Mouse (Mus musculus): ENCODE results near the gene Bicd2. TPM values are rescaled to one million over a fixed set of nuclear protein-coding genes. Genes with fewer than 3 reads are reported as not detected.
A peak's percentile ranks its signal among the peaks of the same experiment; 100 is the strongest.

Gene Bicd2
- total and polyA plus RNA-seq, 3 experiments = 11.6 to 19.9 (median 19.5) TPM

GRCm38 (mm10) chr13:49421606-49421917 lies 80.2 kb downstream of the Bicd2 start:
- DNase-seq (ENCODE audit: low spot score) = peak; percentile 40
- Histone ChIP-seq H3K27me3 (ENCODE audit: insufficient read depth, low read length) (no peaks in the 10 kb centered on the region; the same call in none of the 2 replicates), H3K36me3 (replicated peaks) (peaks cover 33% of the 10 kb centered on the region), H3K4me1 (ENCODE audit: insufficient read depth, low read depth, low read length) (peaks cover 34% of the 10 kb centered on the region), H3K9me3 (replicated peaks) (no peaks in the 10 kb centered on the region), H3K4me3 (ENCODE audit: low read depth, low read length) (peak overlapping the region; percentile 97)
- ATAC-seq (ENCODE audit: extremely low read depth, insufficient number of reproducible peaks, low FRiP score, poor library complexity, severe bottlenecking) = peak; percentile 11; the same call in 1 of the 2 replicates
- no peak for TF ChIP-seq GATA2 (IDR thresholded peaks at IDR 0.05; ENCODE audit: borderline replicate concordance, low read depth, low read length)
- TF ChIP-seq GATA1 (IDR thresholded peaks at IDR 0.05; ENCODE audit: borderline replicate concordance, low read length) = no peak
- no peak for TF ChIP-seq CTCF (IDR thresholded peaks at IDR 0.05; ENCODE audit: low read depth, low read length)

GRCm38 (mm10) chr13:49421959-49422358 lies 80.6 kb downstream of the Bicd2 start:
- peaks cover 37% of the 10 kb centered on the region for H3K36me3 ChIP-seq (replicated peaks)
- DNase-seq (ENCODE audit: low spot score) (no peak), ATAC-seq (ENCODE audit: extremely low read depth, insufficient number of reproducible peaks, low FRiP score, poor library complexity, severe bottlenecking) (no peak)
- peak overlapping the region; percentile 97 for H3K4me3 ChIP-seq (ENCODE audit: low read depth, low read length)
- H3K9me3 ChIP-seq (replicated peaks) = no peaks in the 10 kb centered on the region
- TF ChIP-seq POLR2AphosphoS5 (IDR thresholded peaks at IDR 0.05; ENCODE audit: insufficient replicate concordance, low read depth, low read length) (no peak), GATA1 (IDR thresholded peaks at IDR 0.05; ENCODE audit: borderline replicate concordance, low read length) (no peak), CTCF (IDR thresholded peaks at IDR 0.05; ENCODE audit: low read depth, low read length) (no peak), GATA2 (IDR thresholded peaks at IDR 0.05; ENCODE audit: borderline replicate concordance, low read depth, low read length) (no peak), TAL1 (conservative IDR thresholded peaks at IDR 0.05; ENCODE audit: low read depth, low read length) (no peak)
- no peaks in the 10 kb centered on the region; the same call in 1 of the 2 replicates for H3K27me3 ChIP-seq (ENCODE audit: insufficient read depth, low read length)
- peaks cover 35% of the 10 kb centered on the region for H3K4me1 ChIP-seq (ENCODE audit: insufficient read depth, low read depth, low read length)

GRCm38 (mm10) chr13:49426736-49427135 lies 85.4 kb downstream of the Bicd2 start:
- no peak for TF ChIP-seq TAL1 (conservative IDR thresholded peaks at IDR 0.05; ENCODE audit: low read depth, low read length)
- TF ChIP-seq GATA2 (IDR thresholded peaks at IDR 0.05; ENCODE audit: borderline replicate concordance, low read depth, low read length) = no peak
- TF ChIP-seq CTCF (IDR thresholded peaks at IDR 0.05; ENCODE audit: low read depth, low read length) = no peak
- TF ChIP-seq GATA1 (IDR thresholded peaks at IDR 0.05; ENCODE audit: borderline replicate concordance, low read length) = no peak
- TF ChIP-seq POLR2AphosphoS5 (IDR thresholded peaks at IDR 0.05; ENCODE audit: insufficient replicate concordance, low read depth, low read length) = no peak
- no peaks in the 10 kb centered on the region for H3K27me3 ChIP-seq (ENCODE audit: insufficient read depth, low read length)
- H3K36me3 ChIP-seq (replicated peaks) = peaks cover 77% of the 10 kb centered on the region
- DNase-seq (ENCODE audit: low spot score) (no peak), ATAC-seq (ENCODE audit: extremely low read depth, insufficient number of reproducible peaks, low FRiP score, poor library complexity, severe bottlenecking) (no peak)
- H3K4me3 ChIP-seq (ENCODE audit: low read depth, low read length) = no peak overlapping the region
- H3K4me1 ChIP-seq (ENCODE audit: insufficient read depth, low read depth, low read length) = peaks cover 40% of the 10 kb centered on the region
- no peaks in the 10 kb centered on the region for H3K9me3 ChIP-seq (replicated peaks)

- H3K4me3 ChIP-seq (ENCODE audit: low read depth, low read length) = no peak overlapping the region
- no peak for ATAC-seq (ENCODE audit: extremely low read depth, insufficient number of reproducible peaks, low FRiP score, poor library complexity, severe bottlenecking)
- no peak for TF ChIP-seq GATA2 (IDR thresholded peaks at IDR 0.05; ENCODE audit: borderline replicate concordance, low read depth, low read length)
- TF ChIP-seq GATA1 (IDR thresholded peaks at IDR 0.05; ENCODE audit: borderline replicate concordance, low read length) = no peak
- TF ChIP-seq CTCF (IDR thresholded peaks at IDR 0.05; ENCODE audit: low read depth, low read length) = no peak
- TF ChIP-seq POLR2AphosphoS5 (IDR thresholded peaks at IDR 0.05; ENCODE audit: insufficient replicate concordance, low read depth, low read length) = no peak
- no peak for TF ChIP-seq TAL1 (conservative IDR thresholded peaks at IDR 0.05; ENCODE audit: low read depth, low read length)
- no peaks in the 10 kb centered on the region for H3K9me3 ChIP-seq (replicated peaks)
- no peaks in the 10 kb centered on the region for H3K27me3 ChIP-seq (ENCODE audit: insufficient read depth, low read length)
- peaks cover 81% of the 10 kb centered on the region for H3K36me3 ChIP-seq (replicated peaks)
- DNase-seq (ENCODE audit: low spot score) = no peak
- H3K4me1 ChIP-seq (ENCODE audit: insufficient read depth, low read depth, low read length) = peaks cover 26% of the 10 kb centered on the region
These were observed 86.8 kb downstream of the Bicd2 start for GRCm38 (mm10) chr13:49428042-49428675.

- Histone ChIP-seq H3K4me3 (ENCODE audit: low read depth, low read length) (no peak overlapping the region), H3K9me3 (replicated peaks) (no peaks in the 10 kb centered on the region), H3K4me1 (ENCODE audit: insufficient read depth, low read depth, low read length) (peaks cover 16% of the 10 kb centered on the region; the same call in 1 of the 2 replicates), H3K27me3 (ENCODE audit: insufficient read depth, low read length) (no peaks in the 10 kb centered on the region), H3K36me3 (replicated peaks) (peaks cover 88% of the 10 kb centered on the region)
- no peak for DNase-seq (ENCODE audit: low spot score)
- TF ChIP-seq GATA1 (IDR thresholded peaks at IDR 0.05; ENCODE audit: borderline replicate concordance, low read length) (no peak), GATA2 (IDR thresholded peaks at IDR 0.05; ENCODE audit: borderline replicate concordance, low read depth, low read length) (no peak), POLR2AphosphoS5 (IDR thresholded peaks at IDR 0.05; ENCODE audit: insufficient replicate concordance, low read depth, low read length) (no peak), CTCF (IDR thresholded peaks at IDR 0.05; ENCODE audit: low read depth, low read length) (no peak), TAL1 (conservative IDR thresholded peaks at IDR 0.05; ENCODE audit: low read depth, low read length) (no peak)
- ATAC-seq (ENCODE audit: extremely low read depth, insufficient number of reproducible peaks, low FRiP score, poor library complexity, severe bottlenecking) = no peak
These were observed 89.1 kb downstream of the Bicd2 start for GRCm38 (mm10) chr13:49430529-49430928.

GRCm38 (mm10) chr13:49433268-49434029 lies 92.1 kb downstream of the Bicd2 start:
- ATAC-seq (ENCODE audit: extremely low read depth, insufficient number of reproducible peaks, low FRiP score, poor library complexity, severe bottlenecking) = no peak
- H3K36me3 ChIP-seq (replicated peaks) = peaks cover 88% of the 10 kb centered on the region

More at GRCm38 (mm10) chr13:49433268-49434029, 92.1 kb downstream of the Bicd2 start:
- H3K4me1 ChIP-seq (ENCODE audit: insufficient read depth, low read depth, low read length) = peaks cover 9% of the 10 kb centered on the region; the same call in 1 of the 2 replicates
- TF ChIP-seq GATA2 (IDR thresholded peaks at IDR 0.05; ENCODE audit: borderline replicate concordance, low read depth, low read length) = no peak
- no peak for TF ChIP-seq CTCF (IDR thresholded peaks at IDR 0.05; ENCODE audit: low read depth, low read length)
- TF ChIP-seq TAL1 (conservative IDR thresholded peaks at IDR 0.05; ENCODE audit: low read depth, low read length) = no peak
- TF ChIP-seq GATA1 (IDR thresholded peaks at IDR 0.05; ENCODE audit: borderline replicate concordance, low read length) = no peak
- TF ChIP-seq POLR2AphosphoS5 (IDR thresholded peaks at IDR 0.05; ENCODE audit: insufficient replicate concordance, low read depth, low read length) = no peak
- no peaks in the 10 kb centered on the region for H3K27me3 ChIP-seq (ENCODE audit: insufficient read depth, low read length)
- no peak for DNase-seq (ENCODE audit: low spot score)
- no peaks in the 10 kb centered on the region for H3K9me3 ChIP-seq (replicated peaks)
- H3K4me3 ChIP-seq (ENCODE audit: low read depth, low read length) = no peak overlapping the region
